Mouse (Mus musculus) right cerebral cortex, adult 2 months (tissue): ENCODE data around the gene Asf1b.

ENCODE experiments used
- DNase-seq, 2 experiments: peaks; one replicate each; pipeline ENCODE4 v3.0.0; 2021 to 2022; ENCODE audit warnings: low spot score in 2 of 2

Asf1b gene

DNA sequence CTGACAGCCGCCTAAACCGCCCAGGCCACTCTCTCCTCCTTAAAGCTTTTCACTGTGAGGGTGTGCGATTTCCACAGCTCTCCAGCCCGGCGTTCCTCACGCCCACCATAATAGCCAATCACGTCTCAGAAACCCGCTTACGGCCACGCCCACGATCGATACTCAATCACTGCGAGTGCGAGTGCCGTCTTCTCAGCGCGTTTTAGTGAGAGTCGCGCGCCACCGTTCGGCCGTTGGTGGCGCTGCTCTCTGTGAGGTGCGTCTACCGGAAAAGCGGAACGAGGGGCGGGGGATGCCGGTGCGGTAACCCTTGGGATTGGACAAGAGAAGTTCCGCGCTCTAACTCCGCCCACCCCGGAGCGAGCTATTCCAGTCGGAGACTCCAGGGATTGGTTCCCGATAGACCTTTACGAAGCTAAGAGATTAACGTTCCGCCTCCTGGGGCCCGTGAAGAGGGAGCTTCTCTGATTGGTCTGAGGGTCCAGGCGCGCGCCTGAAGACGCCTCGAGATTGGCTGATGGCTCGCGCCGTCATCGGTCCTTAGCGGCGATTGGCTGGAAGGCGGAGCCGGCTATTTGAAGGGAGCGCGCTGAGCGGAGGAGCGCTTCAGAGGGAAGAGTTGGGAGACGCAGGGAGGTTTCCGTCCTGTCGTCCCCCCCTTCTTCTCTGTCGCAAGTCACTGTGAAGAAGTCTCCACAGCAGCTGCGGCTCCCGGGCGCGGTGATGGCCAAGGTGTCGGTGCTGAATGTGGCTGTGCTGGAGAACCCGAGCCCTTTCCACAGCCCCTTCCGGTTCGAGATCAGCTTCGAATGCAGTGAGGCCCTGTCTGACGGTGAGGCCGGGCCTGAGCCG is at the start of gene Asf1b, which contains the start of gene Gm10644:
TSS of gene Asf1b (plus strand) at position 402 of the 852 bp plus-strand sequence.
TSS of gene Gm10644 (minus strand) at position 100 of the 852 bp plus-strand sequence.
- DNase-seq: peak; percentile 97 to 99

- DNase-seq: no peak
Observed at GRCm38 (mm10) chr8:83908583-83908982, 46.7 kb upstream of the Asf1b start.

DNA sequence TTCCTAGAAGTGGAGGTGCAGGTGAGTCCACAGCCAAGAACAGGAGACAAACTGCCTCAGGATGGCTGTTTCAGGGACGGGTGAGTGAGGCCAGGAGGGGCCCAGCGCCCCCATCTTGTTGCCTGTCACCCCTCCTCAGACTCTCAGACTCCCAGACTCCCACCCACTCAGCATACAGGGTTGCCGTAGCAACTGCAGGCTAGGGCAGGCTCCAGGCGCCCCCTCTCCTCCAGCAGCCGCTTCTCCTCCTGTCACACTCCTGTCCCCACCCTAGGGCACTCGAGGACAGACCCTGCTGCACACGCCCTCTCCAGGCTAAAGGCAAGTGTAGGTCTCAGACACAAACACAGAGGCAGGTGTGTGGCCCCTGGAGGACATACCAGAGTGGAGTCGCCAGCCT is 46.0 kb upstream of the Asf1b start:
- no peak for DNase-seq

GRCm38 (mm10) chr8:83911809-83912731 is 43.2 kb upstream of the Asf1b start:
- no peak for DNase-seq

DNA sequence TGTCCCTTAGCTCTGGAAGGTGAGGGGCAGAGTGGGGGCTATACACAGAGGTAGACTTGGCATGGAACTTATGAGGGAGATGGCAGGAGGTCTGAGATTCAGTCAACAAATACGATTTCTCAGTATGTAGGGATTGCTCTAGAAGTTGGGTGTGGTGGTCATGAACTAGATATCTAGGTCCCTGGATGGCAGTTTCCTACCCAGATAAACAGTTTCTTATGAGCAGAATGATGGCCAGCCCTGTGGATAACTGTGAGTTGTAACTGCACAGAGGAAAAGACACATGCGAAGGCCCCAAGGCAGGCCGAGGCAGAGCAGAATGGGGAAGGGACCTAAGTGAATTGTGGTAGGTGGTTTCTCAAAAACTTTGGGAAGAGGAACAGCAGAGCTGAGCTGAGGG is 41.1 kb upstream of the Asf1b start:
- DNase-seq: no peak

- peak in 1 of 2 experiments; percentile 47 for DNase-seq
Observed at GRCm38 (mm10) chr8:83914860-83915259, 40.4 kb upstream of the Asf1b start.

DNA sequence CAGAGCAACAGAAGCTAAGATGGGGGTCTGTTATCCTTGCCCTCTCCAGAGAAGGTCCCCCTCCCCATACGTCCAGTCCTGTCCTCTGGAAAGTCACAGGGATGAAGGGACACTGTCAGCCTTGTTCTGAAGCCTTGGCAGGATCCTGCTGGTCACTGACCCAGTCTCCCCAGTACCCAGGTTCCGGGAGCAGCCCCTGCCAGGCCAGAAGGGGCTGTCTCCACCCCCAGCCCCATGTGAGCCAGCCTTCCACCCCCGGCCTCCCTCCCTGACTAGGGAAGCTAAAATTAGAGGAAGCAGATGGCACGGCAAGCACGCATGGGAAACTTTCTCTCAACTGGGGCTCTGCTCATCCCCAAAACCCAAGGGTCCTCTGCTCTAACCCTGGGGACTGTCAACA is 39.3 kb upstream of the Asf1b start:
- DNase-seq: peak; percentile 68 to 72

- no peak for DNase-seq
Observed at GRCm38 (mm10) chr8:83917566-83917965, 37.7 kb upstream of the Asf1b start.

DNA sequence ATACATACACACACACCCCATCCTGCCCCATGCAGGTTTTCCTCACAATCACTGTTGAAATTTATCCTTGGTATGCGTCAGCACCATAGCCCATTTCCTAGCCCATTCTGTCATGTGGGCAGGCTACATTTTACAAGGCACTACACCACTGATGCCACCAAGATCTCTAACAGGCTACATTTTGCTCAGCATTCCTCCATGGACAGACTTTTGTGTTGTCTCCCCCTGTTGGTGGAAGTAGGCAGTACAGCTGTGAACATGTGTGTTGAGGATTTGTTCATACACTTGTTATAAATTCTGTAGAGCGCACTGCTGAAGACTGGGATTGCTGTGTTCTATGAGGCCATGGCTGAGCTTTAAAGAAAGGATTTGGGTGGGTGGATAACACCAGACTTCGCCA is 33.7 kb upstream of the Asf1b start:
- peak; percentile 92 for DNase-seq

- no peak for DNase-seq
Observed at GRCm38 (mm10) chr8:83922727-83923126, 32.6 kb upstream of the Asf1b start.

- DNase-seq: no peak
Observed at GRCm38 (mm10) chr8:83924585-83924984, 30.7 kb upstream of the Asf1b start.

DNA sequence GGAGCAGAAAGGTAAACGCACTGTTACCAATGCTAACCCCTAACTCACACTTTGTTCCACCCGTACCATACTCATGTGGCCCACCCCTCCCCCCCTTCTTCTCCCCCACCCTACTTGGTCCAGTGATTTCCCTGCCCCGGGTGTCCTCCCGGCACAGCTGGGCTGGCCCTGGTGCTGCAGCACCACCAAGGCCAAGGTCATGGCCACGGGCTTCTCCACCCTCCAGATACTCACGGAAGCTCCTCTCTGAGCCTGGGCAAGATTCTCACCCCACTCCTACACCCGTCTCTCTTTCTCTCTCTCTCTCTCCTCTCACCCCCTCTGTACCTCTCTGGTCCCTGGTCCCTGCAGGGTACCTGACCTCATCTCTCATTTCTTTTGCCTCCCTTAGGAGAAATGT is 29.0 kb upstream of the Asf1b start:
- no peak for DNase-seq

GRCm38 (mm10) chr8:83934222-83934621 is 21.1 kb upstream of the Asf1b start:
- DNase-seq: no peak

GRCm38 (mm10) chr8:83934994-83935393 is 20.3 kb upstream of the Asf1b start:
- DNase-seq: no peak

- DNase-seq: no peak
Observed at GRCm38 (mm10) chr8:83935435-83935834, 19.9 kb upstream of the Asf1b start.

DNA sequence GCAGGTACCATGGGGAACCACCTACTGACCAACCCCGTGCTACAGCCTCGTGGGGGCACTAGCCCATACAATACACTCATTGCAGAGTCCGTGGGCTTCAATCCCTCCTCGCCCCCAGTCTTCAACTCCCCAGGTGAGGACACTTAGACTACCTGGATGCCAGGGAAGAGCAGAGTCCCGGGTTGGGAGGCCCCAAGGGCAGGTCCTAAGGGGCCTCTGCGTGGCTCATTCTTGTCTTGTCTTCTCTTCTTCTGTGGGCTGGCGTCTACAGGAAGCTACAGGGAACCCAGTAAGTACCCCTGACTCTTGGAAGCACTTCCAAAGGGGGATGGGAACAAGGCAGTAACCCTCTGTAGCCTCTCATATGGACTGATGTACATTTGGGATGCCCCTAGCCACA is 17.7 kb upstream of the Asf1b start:
- DNase-seq: no peak

DNA sequence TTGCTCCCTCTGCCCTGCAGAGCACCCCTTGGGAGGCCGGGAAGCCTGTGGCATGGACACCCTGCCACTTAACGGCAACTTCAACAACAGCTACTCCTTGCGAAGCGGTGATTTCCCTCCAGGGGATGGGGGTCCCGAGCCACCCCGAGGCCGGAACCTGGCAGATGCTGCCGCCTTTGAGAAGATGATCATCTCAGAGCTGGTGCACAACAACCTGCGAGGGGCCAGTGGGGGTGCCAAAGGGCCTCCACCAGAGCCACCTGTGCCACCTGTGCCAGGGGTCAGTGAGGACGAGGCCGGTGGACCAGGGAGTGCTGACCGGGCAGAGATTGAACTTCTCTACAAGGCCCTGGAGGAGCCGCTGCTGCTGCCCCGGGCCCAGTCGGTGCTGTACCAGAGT is 17.0 kb upstream of the Asf1b start:
- DNase-seq: no peak

- DNase-seq: no peak
Observed at GRCm38 (mm10) chr8:83941066-83941677, 14.1 kb upstream of the Asf1b start.

DNA sequence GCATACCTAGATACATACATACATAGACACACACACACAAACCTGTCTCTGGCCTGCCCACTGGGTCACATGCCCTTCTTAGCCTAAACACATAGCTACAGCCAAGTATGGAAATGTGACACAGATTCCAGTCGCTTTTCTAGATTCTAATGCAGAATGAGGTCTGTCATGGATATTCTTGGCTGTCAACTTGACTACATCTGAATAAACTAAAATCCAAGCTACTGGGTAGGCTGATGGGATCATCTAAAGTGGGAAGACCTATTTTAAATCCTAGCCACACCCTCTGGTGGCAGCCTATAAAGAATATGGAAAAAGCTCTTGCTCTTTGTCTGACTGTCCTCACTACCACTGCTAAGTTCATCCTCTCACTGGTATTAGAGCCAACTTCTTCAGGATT is 12.9 kb upstream of the Asf1b start:
- DNase-seq: no peak

DNA sequence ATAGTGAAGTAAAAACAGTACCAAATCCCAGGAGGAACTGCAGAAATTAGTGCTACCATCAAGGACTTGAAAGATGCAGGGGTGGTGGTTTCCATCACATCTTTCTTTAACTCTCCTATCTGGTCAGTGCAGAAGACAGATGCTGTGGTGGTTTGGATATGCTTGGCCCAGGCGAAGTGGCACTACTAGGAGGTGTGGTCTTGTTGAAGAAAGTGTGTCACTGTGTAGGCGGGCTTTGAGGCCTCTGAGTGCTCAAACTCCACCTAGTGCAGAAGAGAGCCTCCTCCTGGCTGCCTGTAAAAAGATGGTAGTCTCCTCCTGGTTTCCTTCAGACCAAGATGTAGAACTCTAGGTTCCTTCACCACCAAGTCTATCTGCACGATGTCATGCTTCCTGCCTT is 9.8 kb upstream of the Asf1b start:
- no peak for DNase-seq

DNA sequence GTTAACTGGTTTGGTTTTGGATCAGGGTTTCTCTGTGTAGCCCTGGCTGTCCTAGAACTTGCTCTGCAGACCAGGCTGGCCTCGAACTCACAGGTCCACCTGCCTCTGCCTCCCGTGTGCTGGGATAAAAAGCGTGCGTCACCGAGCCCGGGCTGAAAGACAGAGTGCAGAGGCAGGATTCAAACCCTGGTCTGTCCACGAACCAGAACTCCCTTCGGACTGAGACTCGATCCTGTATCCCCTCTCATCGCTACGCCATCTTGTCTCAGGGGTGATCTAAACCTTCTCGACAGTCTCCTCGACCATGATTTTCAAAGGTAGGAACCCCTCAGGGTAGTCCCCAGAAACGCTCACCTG is 580 bp upstream of the Asf1b start:
- DNase-seq: no peak

DNA sequence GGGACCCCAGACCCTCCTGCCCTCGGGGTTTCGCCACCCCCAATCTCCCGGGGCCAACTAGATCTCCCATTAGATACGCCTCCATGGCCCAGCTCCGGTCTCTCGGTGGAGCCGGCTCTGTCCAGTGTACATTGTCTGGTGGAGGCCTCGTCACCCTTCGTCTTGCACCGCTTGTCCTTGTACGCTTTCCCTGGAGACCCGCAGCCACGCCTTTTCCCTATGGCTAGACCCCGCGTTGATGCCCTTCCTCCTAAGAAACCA is 581 bp downstream of the Asf1b start:
- no peak for DNase-seq

GRCm38 (mm10) chr8:83956789-83957188 is 1.5 kb downstream of the Asf1b start:
- no peak for DNase-seq
